Mouse (Mus musculus) layer of hippocampus, postnatal 14 days (tissue): ENCODE results near the gene Mxra8. TPM values are rescaled to one million over a fixed set of nuclear protein-coding genes. Genes with fewer than 3 reads are reported as not detected.
A peak's percentile ranks its signal among the peaks of the same experiment; 100 is the strongest.

Experiments
- DNase-seq, 2 experiments: peaks; one replicate each; pipeline ENCODE4 v3.0.0; 2021 to 2022; ENCODE audit warnings: low spot score in 2 of 2, mixed read lengths in 1 of 2
- microRNA-seq, 2 experiments: library from miRNA; unstranded; fragments of <30 nt; microRNA quantifications; one replicate each; pipeline ENCODE4 v1.2.0; 2021
- total RNA-seq, 2 experiments: library from RNA; stranded (reverse); gene quantifications; 2 replicates each; pipeline ENCODE4 v1.2.3; 2021

Gene Mxra8
- total RNA-seq, 2 experiments from 2014 or later = 10.0 to 12.7 TPM

DNA sequence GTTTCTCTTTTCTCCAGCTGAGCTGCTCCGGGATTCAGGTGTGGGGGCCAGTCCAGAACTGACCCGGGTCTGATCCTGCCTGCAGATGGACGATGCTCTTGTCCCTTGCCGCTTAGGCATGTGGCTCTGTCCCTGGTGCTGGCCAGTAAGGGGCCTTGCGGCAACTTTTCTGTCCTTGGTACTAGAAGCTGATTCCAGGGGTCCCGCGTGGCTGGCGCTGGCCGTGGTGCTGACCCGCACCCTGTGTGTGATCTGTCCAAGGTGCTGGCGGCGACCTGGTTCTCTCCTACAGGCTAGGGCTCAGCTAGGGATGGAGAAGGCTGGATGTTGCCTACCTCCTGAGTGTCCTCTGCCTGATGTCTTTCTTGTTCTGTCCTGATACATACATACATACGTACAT lies 19.8 kb downstream of the Mxra8 start:
- no peak for DNase-seq

DNA sequence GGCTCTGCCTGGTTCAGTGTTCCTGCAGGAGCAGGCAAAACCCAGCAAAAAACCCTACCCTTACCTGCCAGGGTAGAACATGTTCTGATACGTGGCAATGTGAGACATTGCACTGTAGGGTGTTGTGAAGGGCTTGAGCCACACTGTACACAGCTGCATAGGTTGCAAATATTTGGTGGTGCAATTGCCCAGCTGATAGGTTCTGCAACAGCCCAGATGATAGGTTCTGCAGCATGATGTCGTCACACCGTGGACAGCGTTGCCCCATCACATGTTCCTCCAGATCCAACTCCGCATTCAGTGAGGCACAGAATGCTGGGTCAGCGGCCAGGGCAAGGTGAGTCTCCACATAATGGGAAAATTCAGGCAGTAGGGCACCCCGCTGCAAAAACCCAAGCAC lies 22.3 kb downstream of the Mxra8 start:
- DNase-seq = no peak

GRCm38 (mm10) chr4:155863001-155863400 lies 23.5 kb downstream of the Mxra8 start, which contains the start of gene Tas1r3:
Gene Tas1r3 (minus strand): TSS chr4:155863362.
- DNase-seq = no peak

- DNase-seq = no peak
Measured at GRCm38 (mm10) chr4:155868614-155869298, 29.3 kb downstream of the Mxra8 start.

GRCm38 (mm10) chr4:155869317-155870033 lies 30.0 kb downstream of the Mxra8 start, which contains the start of the genes Cptp and Ints11:
Gene Cptp (minus strand): TSS chr4:155869440.
Gene Ints11 (plus strand): TSS chr4:155869546.
- DNase-seq = peak; percentile 94 to 98

DNA sequence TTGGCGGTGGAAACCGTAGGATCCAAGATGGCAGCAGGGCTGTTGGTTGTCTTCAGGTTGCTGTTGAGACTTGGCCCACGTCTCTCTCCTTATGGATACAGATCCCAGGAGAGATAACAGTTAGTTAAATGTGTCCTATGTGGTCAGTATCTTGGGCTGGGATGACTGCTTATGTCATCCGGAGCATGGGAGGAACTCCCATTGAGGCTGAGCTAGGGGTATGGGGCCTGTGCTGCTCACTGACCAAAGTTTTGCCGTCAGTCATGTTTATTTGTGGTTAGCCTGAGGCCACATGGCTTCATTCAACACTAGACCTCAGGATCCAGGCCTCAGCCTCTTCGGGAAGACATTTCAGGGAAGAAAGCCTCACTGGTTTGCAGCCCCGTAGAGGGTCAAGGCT lies 31.9 kb downstream of the Mxra8 start:
- no peak for DNase-seq

- no peak for DNase-seq
Measured at GRCm38 (mm10) chr4:155883587-155883986, 44.1 kb downstream of the Mxra8 start.

DNA sequence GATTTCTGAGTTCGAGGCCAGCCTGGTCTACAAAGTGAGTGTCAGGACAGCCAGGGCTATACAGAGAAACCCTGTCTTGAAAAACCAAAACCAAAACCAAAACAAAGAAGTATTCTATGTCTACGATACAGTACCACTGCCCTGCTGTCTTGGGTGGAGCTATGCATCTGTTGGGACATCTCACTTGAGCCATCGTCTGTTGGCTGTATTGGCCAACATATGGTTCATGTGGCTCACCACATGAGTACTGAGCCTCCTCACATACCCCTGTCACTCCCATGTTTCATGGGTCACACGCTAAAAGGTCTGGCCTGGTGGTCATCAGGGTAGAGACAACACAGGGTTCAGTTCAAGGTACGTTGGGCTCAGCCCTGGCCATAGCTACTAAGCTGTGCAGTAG lies 46.9 kb downstream of the Mxra8 start:
- DNase-seq = no peak

- DNase-seq = no peak
Measured at GRCm38 (mm10) chr4:155887674-155888073, 48.2 kb downstream of the Mxra8 start.

GRCm38 (mm10) chr4:155888181-155888580 lies 48.7 kb downstream of the Mxra8 start:
- no peak for DNase-seq

GRCm38 (mm10) chr4:155889316-155889715 lies 49.8 kb downstream of the Mxra8 start:
- no peak for DNase-seq

GRCm38 (mm10) chr4:155891011-155891471 lies 51.6 kb downstream of the Mxra8 start:
- no peak for DNase-seq

DNA sequence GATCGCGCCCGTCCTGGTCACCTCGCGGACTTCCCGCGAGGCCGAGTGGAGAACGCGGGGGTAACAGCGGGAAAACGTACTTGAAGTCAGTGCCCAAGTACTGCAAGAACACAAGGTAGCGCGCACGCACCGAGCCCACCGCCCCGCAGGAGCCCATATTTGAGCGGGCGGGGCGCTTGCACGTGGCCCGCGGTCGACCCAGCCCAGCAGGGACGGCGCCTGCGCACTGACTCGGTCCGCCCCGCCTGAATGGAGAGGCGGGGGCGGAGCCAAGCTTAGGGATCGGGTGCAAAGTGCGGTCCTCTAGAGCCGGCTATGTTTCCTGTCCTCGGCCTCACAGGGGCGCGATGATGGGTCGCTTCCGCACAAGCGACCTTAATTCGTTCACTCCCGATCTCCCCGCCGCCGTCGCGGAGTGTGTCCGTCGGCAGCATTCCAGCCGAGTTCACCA lies 52.1 kb downstream of the Mxra8 start, which contains the start of the genes Pusl1 and Acap3:
TSS of gene Pusl1 (minus strand) at position 231 of the 451 bp plus-strand sequence.
TSS of gene Acap3 (plus strand) at position 272 of the 451 bp plus-strand sequence.
- DNase-seq = peak; percentile 94 to 98

DNA sequence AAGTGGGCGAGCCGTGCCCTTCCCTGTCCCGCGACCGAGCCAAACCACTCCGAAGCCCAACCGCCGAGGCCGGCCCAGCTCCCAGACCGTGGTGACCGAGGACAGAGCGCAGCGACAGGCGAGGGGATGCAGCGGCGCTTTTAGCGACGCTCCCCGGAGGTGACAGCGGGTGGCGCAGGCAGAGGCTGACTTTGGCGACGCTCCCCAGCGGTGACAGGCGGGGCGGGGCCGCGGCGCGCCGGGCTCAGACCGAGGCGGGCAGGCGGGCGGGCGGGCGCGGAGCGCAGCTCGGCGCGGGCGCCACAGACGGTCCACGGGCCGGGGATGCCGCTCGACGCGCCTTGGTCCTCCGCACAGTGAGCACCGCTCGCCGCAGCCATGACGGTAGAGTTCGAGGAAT lies 52.5 kb downstream of the Mxra8 start:
- peak in 1 of 2 experiments; percentile 83 for DNase-seq

- DNase-seq = no peak
Measured at GRCm38 (mm10) chr4:155892438-155893211, 53.1 kb downstream of the Mxra8 start.

GRCm38 (mm10) chr4:155893212-155893690 lies 53.8 kb downstream of the Mxra8 start:
- DNase-seq = no peak

Small RNA genes lying within 50 kb of the gene (microRNA-seq; reads per million reads assigned to microRNA genes)
- gene Gm27743 = 0 reads per million in 2 experiments

Other genes with a start within 250 kb of the Mxra8 start
- 10 to 100 TPM; 41.4 to 46.1 TPM for gene Slc35e2, start 238.3 kb upstream of the Mxra8 start, total RNA-seq
- 10 to 100 TPM; 45.4 to 50.7 TPM for gene Cdk11b, start 214.8 kb upstream of the Mxra8 start, total RNA-seq
- not detected for gene Gm10563, start 194.3 kb upstream of the Mxra8 start, total RNA-seq
- 1 to 10 TPM; 1.5 to 4.7 TPM for gene Mmp23, start 186.3 kb upstream of the Mxra8 start, total RNA-seq
- gene Mib2, start 170.5 kb upstream of the Mxra8 start, total RNA-seq = 10 to 100 TPM; 86.7 to 87.7 TPM
- 10 to 100 TPM; 22.5 to 26.4 TPM for gene Fndc10, start 145.3 kb upstream of the Mxra8 start, total RNA-seq
- gene Ssu72, start 134.9 kb upstream of the Mxra8 start, total RNA-seq = 10 to 100 TPM; 65.7 to 79.1 TPM
- 10 to 100 TPM; 41.6 to 45.7 TPM for gene Tmem240, start 104.9 kb upstream of the Mxra8 start, total RNA-seq
- 10 to 100 TPM; 52.5 to 59.7 TPM for gene Atad3a, start 78.6 kb upstream of the Mxra8 start, total RNA-seq
- gene Vwa1, start 65.0 kb upstream of the Mxra8 start, total RNA-seq = 10 to 100 TPM; 13.5 to 16.8 TPM
- 10 to 100 TPM; 18.0 to 18.1 TPM for gene Tmem88b, start 53.8 kb upstream of the Mxra8 start, total RNA-seq
- under 1 TPM in 1 of 2 experiments, not detected in 1; 0.48 TPM for gene Ankrd65, start 49.2 kb upstream of the Mxra8 start, total RNA-seq
- gene Mrpl20, start 36.8 kb upstream of the Mxra8 start, total RNA-seq = 100 to 1,000 TPM; 105 to 109 TPM
- 10 to 100 TPM; 77.7 to 89.3 TPM for gene Ccnl2, start 27.2 kb upstream of the Mxra8 start, total RNA-seq
- gene Aurkaip1, start 8.4 kb upstream of the Mxra8 start, total RNA-seq = 10 to 100 TPM; 83.3 to 83.7 TPM
- 10 to 100 TPM; 72.9 to 75.8 TPM for gene Dvl1, start 7.7 kb downstream of the Mxra8 start, total RNA-seq
- under 1 TPM; 0.25 to 0.29 TPM for gene Tas1r3, start 23.7 kb downstream of the Mxra8 start, total RNA-seq
- 10 to 100 TPM; 29.5 to 31.2 TPM for gene Cptp, start 29.8 kb downstream of the Mxra8 start, total RNA-seq
- gene Ints11, start 29.9 kb downstream of the Mxra8 start, total RNA-seq = 10 to 100 TPM; 29.4 to 33.0 TPM
- 10 to 100 TPM; 61.3 to 65.4 TPM for gene Pusl1, start 52.1 kb downstream of the Mxra8 start, total RNA-seq
- gene Acap3, start 52.1 kb downstream of the Mxra8 start, total RNA-seq = 100 to 1,000 TPM; 143 to 160 TPM
- gene Ube2j2, start 104.2 kb downstream of the Mxra8 start, total RNA-seq = 10 to 100 TPM; 75.2 to 78.9 TPM
- 10 to 100 TPM; 15.9 to 21.1 TPM for gene C1qtnf12, start 122.6 kb downstream of the Mxra8 start, total RNA-seq
- 1 to 10 TPM; 9.0 to 9.7 TPM for gene B3galt6, start 153.0 kb downstream of the Mxra8 start, total RNA-seq
- 100 to 1,000 TPM; 154 to 157 TPM for gene Sdf4, start 153.2 kb downstream of the Mxra8 start, total RNA-seq
- gene Tnfrsf4, start 174.2 kb downstream of the Mxra8 start, total RNA-seq = 1 to 10 TPM; 1.0 to 1.1 TPM
- gene Tnfrsf18, start 186.5 kb downstream of the Mxra8 start, total RNA-seq = not detected
- gene Ttll10, start 219.7 kb downstream of the Mxra8 start, total RNA-seq = under 1 TPM in 1 of 2 experiments, not detected in 1; 0.14 TPM